Mouse (Mus musculus): ENCODE results near the gene BC067074. TPM values are rescaled to one million over a fixed set of nuclear protein-coding genes. Genes with fewer than 3 reads are reported as not detected.

Gene BC067074
- polyA plus RNA-seq (2014; fragmentation: Illumina TruSeq; extraction: RNeasy Lipid Tissue Mini Kit (QIAGEN cat#74804); ENCODE audit: low read depth, low replicate concordance) = 6.8 TPM

DNA sequence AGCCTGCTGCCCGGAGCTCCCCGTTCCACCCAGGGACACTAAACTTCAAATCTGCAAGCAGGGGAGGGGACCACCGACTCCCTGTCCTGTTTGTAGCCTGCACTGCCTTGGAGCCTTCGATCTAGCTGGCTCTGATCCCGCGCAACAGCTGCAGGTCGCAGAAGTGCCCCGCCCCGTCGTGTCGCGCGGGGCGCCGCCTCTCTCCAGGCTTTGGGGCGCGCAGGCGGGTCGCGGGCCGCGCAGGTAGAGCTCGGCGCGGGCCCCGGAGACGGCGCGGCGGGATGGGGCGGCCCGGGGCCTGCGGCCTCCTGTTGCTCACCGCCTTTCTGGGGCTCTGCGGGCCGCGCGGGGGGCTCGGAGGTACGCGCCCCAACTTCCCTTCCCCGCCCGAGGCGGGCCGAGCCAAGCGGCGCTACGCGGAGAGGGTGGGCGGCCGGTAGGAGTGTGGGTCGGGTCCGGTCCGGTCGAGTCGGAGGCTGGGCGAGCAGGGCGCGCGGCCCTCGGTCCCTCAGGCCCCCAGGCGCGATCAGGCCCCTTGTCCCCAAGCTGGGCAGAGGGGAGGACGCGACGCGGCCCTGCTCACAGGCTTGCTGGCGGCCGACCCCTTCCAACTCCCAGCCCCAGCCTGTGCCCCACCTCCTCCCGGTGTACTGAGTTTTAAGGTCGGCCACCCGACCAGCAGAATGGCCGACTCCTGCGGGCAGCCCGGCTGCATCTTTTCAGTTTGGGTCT is at the start of gene BC067074:
Gene BC067074, plus strand, starts transcription at position 185 of the 732 bp plus-strand sequence.

Other genes with a start within 250 kb of the BC067074 start
- gene Gpx8, start 246.7 kb upstream of the BC067074 start, polyA plus RNA-seq (2014; fragmentation: Illumina TruSeq; extraction: RNeasy Lipid Tissue Mini Kit (QIAGEN cat#74804); ENCODE audit: low read depth, low replicate concordance) = 84.7 TPM
- gene Gzma, start 192.2 kb upstream of the BC067074 start, polyA plus RNA-seq (2014; fragmentation: Illumina TruSeq; extraction: RNeasy Lipid Tissue Mini Kit (QIAGEN cat#74804); ENCODE audit: low read depth, low replicate concordance) = not detected
- gene Esm1, start 83.5 kb upstream of the BC067074 start, polyA plus RNA-seq (2014; fragmentation: Illumina TruSeq; extraction: RNeasy Lipid Tissue Mini Kit (QIAGEN cat#74804); ENCODE audit: low read depth, low replicate concordance) = 60.4 TPM
- gene Gzmk, start 67.3 kb upstream of the BC067074 start, polyA plus RNA-seq (2014; fragmentation: Illumina TruSeq; extraction: RNeasy Lipid Tissue Mini Kit (QIAGEN cat#74804); ENCODE audit: low read depth, low replicate concordance) = not detected

All from kidney, adult 10 weeks (tissue).